Mouse (Mus musculus) myocyte (in vitro differentiated cells): ENCODE data around the gene 7420426K07Rik.

Experiments used
- CEBPB ChIP-seq: IDR thresholded peaks from 2 replicates; pipeline ENCODE4 v1.6.1; 2011; ENCODE audit warnings: mild to moderate bottlenecking, moderate library complexity; ENCODE audit not compliant: poor library complexity, insufficient read depth, severe bottlenecking
- E2F4 ChIP-seq: IDR thresholded peaks from one replicate; pipeline ENCODE4 v1.6.1; 2011; ENCODE audit warnings: mild to moderate bottlenecking, control low read depth, moderate library complexity; ENCODE audit not compliant: insufficient read depth
- MAX ChIP-seq: IDR thresholded peaks from one replicate; pipeline ENCODE4 v1.6.1; 2011; ENCODE audit warnings: low read depth, mild to moderate bottlenecking, control low read depth
- MYOD1 ChIP-seq, 3 experiments: IDR thresholded peaks; one replicate each; pipeline ENCODE4 v1.6.1; 2011; ENCODE audit warnings: control low read depth in 2 of 3, low read depth in 2 of 3, mild to moderate bottlenecking in 2 of 3, moderate library complexity in 1 of 3; ENCODE audit not compliant: insufficient read length in 2 of 3, control insufficient read depth in 1 of 3
- MYOG ChIP-seq, 3 experiments: IDR thresholded peaks; one replicate each; pipeline ENCODE4 v1.6.1; 2011; ENCODE audit warnings: control low read depth in 2 of 3, low read depth in 2 of 3, mild to moderate bottlenecking in 2 of 3; ENCODE audit not compliant: insufficient read length in 2 of 3, control insufficient read depth in 1 of 3, insufficient read depth in 1 of 3
- POLR2A ChIP-seq: IDR thresholded peaks from one replicate; pipeline ENCODE4 v1.6.1; 2011; ENCODE audit warnings: low read depth, mild to moderate bottlenecking, control low read depth, moderate library complexity; ENCODE audit not compliant: insufficient read length
- POLR2AphosphoS2 ChIP-seq: IDR thresholded peaks from one replicate; pipeline ENCODE4 v1.6.1; 2011; ENCODE audit warnings: low read depth, control low read depth; ENCODE audit not compliant: insufficient read length
- TCF12 ChIP-seq: IDR thresholded peaks from one replicate; pipeline ENCODE4 v1.6.1; 2011; ENCODE audit warnings: mild to moderate bottlenecking, control low read depth; ENCODE audit not compliant: poor library complexity, insufficient read depth, severe bottlenecking
- USF1 ChIP-seq: IDR thresholded peaks from one replicate; pipeline ENCODE4 v1.6.1; 2011; ENCODE audit warnings: low read depth, mild to moderate bottlenecking, control low read depth, moderate library complexity

DNA sequence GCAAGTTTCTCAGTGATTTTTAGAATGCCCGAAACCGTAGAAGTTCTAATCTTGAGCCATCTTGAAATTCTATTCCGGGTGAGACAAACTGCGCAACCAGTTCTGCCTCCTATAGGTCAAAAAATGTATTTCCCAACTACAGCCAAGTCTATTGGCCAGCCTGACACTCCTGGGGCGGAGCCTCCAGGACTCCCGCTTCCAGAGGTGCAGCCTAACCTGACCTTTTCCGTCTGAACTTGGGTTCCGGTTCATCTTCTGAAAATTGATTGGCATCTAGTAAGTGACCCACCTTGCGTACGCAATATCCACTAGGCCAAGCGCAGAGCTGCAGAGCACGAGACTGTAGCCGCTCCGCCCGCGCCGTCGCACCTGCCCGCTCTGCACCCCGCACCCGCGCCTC is 38.3 kb upstream of the 7420426K07Rik start, which contains the start of gene Prr23a3:
- TF ChIP-seq POLR2A (no peak), MAX (no peak), POLR2AphosphoS2 (no peak), MYOD1 (IDR thresholded peaks at IDR 0.05; ENCODE audit: control insufficient read depth in 1 of 3, insufficient read length in 2 of 3, low read depth in 2 of 3) (no peak), E2F4 (no peak), USF1 (no peak), TCF12 (no peak), MYOG (IDR thresholded peaks at IDR 0.05; ENCODE audit: control insufficient read depth in 1 of 3, insufficient read depth in 1 of 3, insufficient read length in 2 of 3, low read depth in 2 of 3) (no peak), CEBPB (no peak)
